Mouse (Mus musculus) olfactory bulb, adult 2 months (tissue): ENCODE data around the gene Fam221b. TPM values are rescaled to one million over a fixed set of nuclear protein-coding genes. Genes with fewer than 3 reads are reported as not detected.

Experiments
- H3K27ac ChIP-seq: fragments of 200-500 bp; 2 replicates; pipeline ENCODE4 v1.5.1; 2012; ENCODE audit warnings: low read depth, low read length; ENCODE audit not compliant: insufficient read depth
- H3K4me1 ChIP-seq: fragments of 200-500 bp; 2 replicates; pipeline ENCODE4 v1.6.1; 2012; ENCODE audit warnings: low read length; ENCODE audit not compliant: control insufficient read depth, insufficient read depth
- H3K4me3 ChIP-seq: fragments of 200-500 bp; 2 replicates; pipeline ENCODE4 v1.5.1; 2012; ENCODE audit warnings: mild to moderate bottlenecking, low read depth, low read length, moderate library complexity; ENCODE audit not compliant: insufficient read depth
- CTCF ChIP-seq: fragments of 200-500 bp; IDR thresholded peaks from 2 replicates; pipeline ENCODE4 v1.5.1; 2012; ENCODE audit warnings: low read depth, mild to moderate bottlenecking, low read length, moderate library complexity; ENCODE audit not compliant: insufficient read depth
- POLR2A ChIP-seq: fragments of 200-500 bp; IDR thresholded peaks from 2 replicates; pipeline ENCODE4 v1.6.1; 2012; ENCODE audit warnings: mild to moderate bottlenecking, low read depth, low read length, moderate library complexity; ENCODE audit not compliant: insufficient read depth
- WGBS: fragments of 180-500 bp; shearing (Covaris S2); methylation state at CpG from one replicate; pipeline ENCODE4 v1.1.7; 2018; 5-methylcytosine and 5-hydroxymethylcytosine counted together
- polyA plus RNA-seq: library from polyadenylated mRNA; stranded (reverse); fragments of >200 nt; gene quantifications from 2 replicates; pipeline ENCODE4 v1.2.4, GENCODE M21; 2012; ENCODE audit warnings: low replicate concordance; ENCODE audit not compliant: missing spikeins, insufficient read depth, insufficient read length

Gene Fam221b
- polyA plus RNA-seq, 1 experiment: not detected

DNA sequence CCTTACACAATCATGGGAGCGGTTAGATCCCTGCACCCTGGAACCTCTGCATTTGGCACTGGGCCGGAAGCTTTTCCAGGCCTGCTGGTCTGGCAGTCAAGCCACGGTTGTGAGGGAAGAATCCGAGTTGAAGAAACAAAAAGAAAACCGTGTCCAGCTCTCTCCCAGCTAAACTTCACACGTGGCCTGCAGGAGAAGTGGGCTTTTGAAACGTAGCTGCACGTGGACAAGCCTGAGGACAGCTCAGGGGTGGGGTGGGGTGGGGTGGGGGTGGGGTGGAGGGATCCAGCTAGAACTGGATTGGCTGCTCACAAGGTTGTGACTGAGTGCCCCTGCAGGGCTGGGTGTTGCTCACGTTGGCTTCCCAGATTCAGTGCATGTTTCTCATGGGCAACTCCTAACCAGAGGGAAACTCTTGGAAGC, 26.3 kb upstream of the Fam221b start:
- 29% methylated on average over 9 of the region's 9 CpGs for WGBS

DNA sequence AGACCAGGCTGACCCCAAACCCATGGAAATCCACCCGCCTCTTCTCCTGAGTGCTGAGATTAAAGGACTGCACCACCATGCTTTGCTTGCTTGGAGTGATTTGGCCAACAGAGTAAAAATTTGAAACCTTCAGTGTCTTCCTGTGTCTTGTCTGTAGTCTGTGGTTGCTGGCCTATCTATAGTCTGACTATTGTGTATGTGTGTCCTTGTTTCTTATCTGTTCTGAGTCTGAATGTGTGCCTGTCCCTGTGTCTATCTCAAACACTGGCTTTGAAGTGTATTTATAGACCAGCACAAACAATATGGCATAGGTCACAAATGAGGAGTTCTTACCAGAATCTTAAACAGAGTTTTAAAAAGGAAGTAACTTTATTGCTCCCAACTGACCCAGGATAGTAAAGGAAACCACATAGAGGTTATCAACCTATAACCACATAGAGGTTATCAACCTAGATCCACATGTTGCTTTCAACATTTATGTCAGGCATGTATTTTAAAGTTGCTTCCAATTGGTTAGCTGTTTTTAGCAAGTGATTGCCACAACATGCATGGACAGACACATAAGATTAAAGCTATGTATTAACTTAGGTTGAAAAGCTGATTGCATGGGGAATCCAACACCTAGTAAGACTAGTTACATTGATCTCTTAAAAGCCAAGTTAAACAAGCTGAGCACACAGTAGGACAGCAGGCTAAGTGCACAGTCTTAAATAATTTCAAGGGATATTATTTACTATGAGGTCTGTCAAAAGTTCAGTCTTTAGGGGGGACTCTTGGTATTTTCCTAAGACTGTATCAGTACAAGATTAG, 25.7 kb upstream of the Fam221b start:
- Histone ChIP-seq H3K27ac (no peak overlapping the region), H3K4me3 (no peak overlapping the region), H3K4me1 (peaks cover 8% of the 10 kb centered on the region; the same call in 1 of the 2 replicates)
- no peak for TF ChIP-seq CTCF
- no peak for TF ChIP-seq POLR2A
- 97% methylated on average over 1 of the region's 1 CpGs for WGBS

More for the DNA sequence above, 26.3 kb upstream of the Fam221b start:
- no peak overlapping the region for H3K4me3 ChIP-seq
- H3K4me1 ChIP-seq: peaks cover 5% of the 10 kb centered on the region; the same call in 1 of the 2 replicates
- TF ChIP-seq CTCF (no peak), POLR2A (no peak)
- H3K27ac ChIP-seq: no peak overlapping the region

DNA sequence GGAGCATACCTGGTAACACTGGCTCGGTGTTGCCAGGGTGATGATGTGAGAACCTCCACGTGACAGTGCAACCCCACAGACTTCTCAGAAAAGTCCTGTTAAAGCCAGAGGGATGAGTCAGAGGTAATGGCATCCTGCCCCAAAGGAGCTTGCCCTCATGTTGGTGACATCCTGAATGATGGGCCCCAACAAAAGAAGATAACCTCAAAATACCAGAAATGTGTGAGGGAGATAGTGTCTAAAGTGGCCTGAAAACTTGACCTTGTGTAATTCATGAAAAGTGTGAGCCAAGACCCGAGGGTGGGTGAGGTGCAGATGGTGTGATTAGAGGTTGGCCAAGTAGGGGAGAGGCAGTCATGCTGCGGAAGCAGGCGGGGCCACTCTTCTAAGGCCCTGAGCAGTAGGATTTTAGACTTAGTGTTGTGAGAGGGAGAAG, 24.9 kb upstream of the Fam221b start:
- Histone ChIP-seq H3K27ac (no peak overlapping the region), H3K4me3 (no peak overlapping the region), H3K4me1 (peaks cover 8% of the 10 kb centered on the region; the same call in 1 of the 2 replicates)
- WGBS: 69% methylated on average over 5 of the region's 5 CpGs
- TF ChIP-seq CTCF: no peak
- TF ChIP-seq POLR2A: no peak

DNA sequence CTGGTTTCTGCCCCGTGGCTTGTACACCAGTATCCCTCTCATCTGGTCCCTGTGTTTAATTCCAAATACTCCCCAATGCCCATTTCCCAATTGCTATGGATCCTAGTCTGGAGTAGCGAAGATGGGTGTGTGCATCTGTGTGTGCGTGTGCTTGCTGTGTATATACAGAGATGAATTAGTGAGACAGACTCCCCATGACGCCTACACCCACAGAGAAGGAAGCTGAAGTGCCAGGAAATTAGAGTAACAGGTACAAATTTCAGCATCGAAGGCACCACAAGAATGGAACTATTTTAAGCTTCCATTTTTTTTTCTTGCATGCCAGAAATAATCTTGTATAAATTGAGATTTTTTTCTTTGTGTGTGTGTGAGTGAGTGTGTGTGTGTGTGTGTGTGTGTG, 22.1 kb upstream of the Fam221b start:
- TF ChIP-seq CTCF (no peak), POLR2A (no peak)
- Histone ChIP-seq H3K4me1 (peaks cover 8% of the 10 kb centered on the region; the same call in 1 of the 2 replicates), H3K4me3 (no peak overlapping the region), H3K27ac (no peak overlapping the region)
- 49% methylated on average over 5 of the region's 5 CpGs for WGBS

DNA sequence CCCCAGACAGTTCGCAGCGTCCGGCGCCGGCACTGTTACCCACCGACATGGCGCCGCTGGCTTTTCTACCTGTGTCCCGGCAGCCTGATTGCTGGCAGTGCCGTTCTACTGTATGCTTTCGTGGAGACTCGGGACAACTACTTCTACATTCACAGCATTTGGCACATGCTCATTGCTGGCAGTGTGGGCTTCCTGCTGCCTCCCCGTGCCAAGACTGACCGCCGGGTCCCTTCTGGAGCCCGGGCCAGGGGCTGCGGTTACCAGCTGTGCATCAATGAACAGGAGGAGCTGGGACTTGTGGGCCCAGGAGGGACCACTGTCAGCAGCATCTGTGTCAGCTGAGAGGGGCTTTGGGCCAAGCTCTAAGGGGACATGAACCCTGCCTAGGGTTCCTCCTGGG, 21.1 kb upstream of the Fam221b start:
- H3K4me1 ChIP-seq: peaks cover 8% of the 10 kb centered on the region; the same call in 1 of the 2 replicates
- TF ChIP-seq POLR2A (no peak), CTCF (no peak)
- H3K27ac ChIP-seq: no peak overlapping the region
- no peak overlapping the region for H3K4me3 ChIP-seq
- 75% methylated on average over 17 of the region's 17 CpGs for WGBS

DNA sequence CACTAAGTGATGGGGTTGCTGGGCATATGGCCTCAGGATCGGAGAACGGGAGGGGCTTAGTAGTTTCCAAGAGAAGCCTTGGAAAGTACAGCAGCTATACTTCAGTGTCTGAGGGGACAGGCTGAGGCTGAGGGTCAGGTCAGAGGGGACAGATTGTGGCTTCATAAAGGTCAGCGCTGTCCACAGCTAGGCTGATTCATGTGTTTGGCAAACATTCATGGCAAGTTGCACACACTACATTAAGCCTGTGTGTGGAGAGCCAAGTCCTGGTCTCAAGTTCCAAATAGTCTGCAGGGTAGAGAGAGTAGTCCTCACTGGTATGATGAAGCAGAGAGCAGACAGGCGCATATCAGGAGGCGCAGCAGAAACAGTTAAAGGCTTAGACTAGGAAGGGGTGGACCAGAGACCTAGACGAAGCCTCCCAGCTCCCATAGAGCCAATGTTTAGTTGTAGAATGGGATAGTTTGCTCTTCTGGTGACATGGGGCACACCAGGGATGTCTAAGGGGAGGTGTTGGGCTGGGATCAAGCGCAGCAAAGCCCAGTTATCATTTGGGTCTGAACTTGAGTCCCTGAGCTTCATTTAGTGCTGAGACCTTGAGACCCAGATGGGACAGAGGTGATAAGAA, 10.6 kb upstream of the Fam221b start:
- H3K4me1 ChIP-seq: no peaks in the 10 kb centered on the region
- H3K27ac ChIP-seq: no peak overlapping the region
- H3K4me3 ChIP-seq: no peak overlapping the region
- TF ChIP-seq POLR2A (no peak), CTCF (no peak)
- WGBS: 93% methylated on average over 7 of the region's 7 CpGs

DNA sequence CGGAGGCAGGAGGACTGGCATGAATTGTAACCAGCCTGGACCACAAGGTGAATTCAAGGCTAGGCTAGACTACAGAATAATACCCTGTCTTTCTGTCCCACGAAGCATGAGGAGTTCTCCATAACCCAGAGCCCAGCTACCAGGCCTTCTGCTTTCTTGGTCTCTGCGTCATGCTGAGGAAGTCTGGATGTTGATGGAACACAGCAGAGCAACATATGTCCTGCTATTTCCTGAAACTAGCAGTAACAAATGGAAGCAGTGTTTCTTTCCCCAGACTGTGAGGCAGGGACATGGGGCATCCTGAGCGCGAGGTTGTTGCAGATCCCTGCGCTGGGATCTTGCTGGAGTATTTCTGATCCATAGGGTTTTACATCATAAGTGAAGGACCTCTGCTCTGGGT, 9.6 kb upstream of the Fam221b start:
- TF ChIP-seq CTCF (no peak), POLR2A (no peak)
- 92% methylated on average over 6 of the region's 6 CpGs for WGBS
- Histone ChIP-seq H3K27ac (no peak overlapping the region), H3K4me1 (peaks cover 2% of the 10 kb centered on the region; the same call in 1 of the 2 replicates), H3K4me3 (no peak overlapping the region)

DNA sequence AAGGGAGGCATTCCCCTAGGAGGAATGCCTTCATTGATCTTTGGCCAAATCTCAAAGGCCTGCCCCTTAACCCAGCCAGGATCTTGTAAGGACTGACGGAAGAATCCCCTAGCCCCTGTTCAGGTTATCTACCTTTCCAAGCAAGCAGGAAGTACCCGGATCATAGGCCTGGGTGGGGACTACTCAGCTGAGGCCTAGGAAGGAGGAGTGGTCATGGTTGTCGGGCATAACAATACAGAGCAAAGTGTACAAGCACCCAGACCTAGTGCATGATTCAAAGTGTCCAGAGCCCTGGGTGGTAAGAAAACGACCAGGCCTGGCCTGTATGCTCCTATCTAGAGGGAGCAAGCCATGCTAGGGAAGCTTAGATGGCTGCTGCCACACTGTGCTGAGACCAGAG, 6.7 kb upstream of the Fam221b start:
- H3K27ac ChIP-seq: no peak overlapping the region
- H3K4me3 ChIP-seq: no peak overlapping the region
- WGBS: 78% methylated on average over 4 of the region's 4 CpGs
- H3K4me1 ChIP-seq: peaks cover 12% of the 10 kb centered on the region
- TF ChIP-seq POLR2A (no peak), CTCF (no peak)

DNA sequence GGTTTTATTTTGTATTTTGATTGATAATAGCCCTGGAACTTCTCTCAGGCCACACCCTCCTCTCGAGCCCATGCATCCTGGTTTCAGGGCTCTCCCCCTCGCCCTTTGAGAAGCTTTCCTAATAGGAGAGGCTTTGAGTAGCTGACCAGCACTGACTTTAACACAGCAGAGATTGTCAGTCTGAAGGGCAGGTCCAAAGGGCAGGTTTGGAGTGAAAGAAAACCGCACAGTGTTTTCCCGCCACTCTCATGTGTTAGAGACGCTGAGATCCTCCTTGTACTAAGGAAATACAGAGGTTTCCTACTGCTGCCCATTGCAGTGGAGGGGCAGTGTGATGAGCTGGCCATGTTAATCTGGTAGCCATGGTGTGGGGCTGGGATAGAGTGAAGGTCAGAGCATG, 6.0 kb upstream of the Fam221b start:
- H3K4me1 ChIP-seq: peaks cover 13% of the 10 kb centered on the region
- no peak overlapping the region for H3K27ac ChIP-seq
- WGBS: 76% methylated on average over 5 of the region's 5 CpGs
- TF ChIP-seq POLR2A (no peak), CTCF (no peak)
- no peak overlapping the region for H3K4me3 ChIP-seq
